Mouse (Mus musculus) cortical plate, adult 2 months (tissue): ENCODE data around the gene Kif17. TPM values are rescaled to one million over a fixed set of nuclear protein-coding genes. Genes with fewer than 3 reads are reported as not detected.

ENCODE experiments used
- H3K27ac ChIP-seq: fragments of 200-500 bp; 2 replicates; pipeline ENCODE4 v1.5.1; 2012; ENCODE audit warnings: low read length, control low read depth, inconsistent platforms; ENCODE audit not compliant: insufficient read depth
- H3K4me1 ChIP-seq: fragments of 200-500 bp; 2 replicates; pipeline ENCODE4 v1.6.1; 2011; ENCODE audit warnings: low read length; ENCODE audit not compliant: control insufficient read depth, insufficient read depth
- H3K4me3 ChIP-seq: fragments of 200-500 bp; 2 replicates; pipeline ENCODE4 v1.5.1; 2011; ENCODE audit warnings: mild to moderate bottlenecking, low read length, control low read depth; ENCODE audit not compliant: insufficient read depth
- CTCF ChIP-seq: fragments of 200-500 bp; IDR thresholded peaks from 2 replicates; pipeline ENCODE4 v1.5.1; 2011; ENCODE audit warnings: mild to moderate bottlenecking, control low read depth, low read length; ENCODE audit not compliant: insufficient read depth; ENCODE audit errors: extremely low read depth
- POLR2A ChIP-seq: fragments of 200-500 bp; IDR thresholded peaks from 2 replicates; pipeline ENCODE4 v1.6.1; 2011; ENCODE audit warnings: mild to moderate bottlenecking, low read length, control low read depth; ENCODE audit not compliant: insufficient read depth; ENCODE audit errors: extremely low read depth
- polyA plus RNA-seq: library from polyadenylated mRNA; depleted of rRNA; stranded (reverse); fragments of >200 nt; gene quantifications from 2 replicates; pipeline ENCODE4 v1.2.3, GENCODE M21; 2012

Kif17 gene
- polyA plus RNA-seq, 1 experiment: 28.7 TPM

DNA sequence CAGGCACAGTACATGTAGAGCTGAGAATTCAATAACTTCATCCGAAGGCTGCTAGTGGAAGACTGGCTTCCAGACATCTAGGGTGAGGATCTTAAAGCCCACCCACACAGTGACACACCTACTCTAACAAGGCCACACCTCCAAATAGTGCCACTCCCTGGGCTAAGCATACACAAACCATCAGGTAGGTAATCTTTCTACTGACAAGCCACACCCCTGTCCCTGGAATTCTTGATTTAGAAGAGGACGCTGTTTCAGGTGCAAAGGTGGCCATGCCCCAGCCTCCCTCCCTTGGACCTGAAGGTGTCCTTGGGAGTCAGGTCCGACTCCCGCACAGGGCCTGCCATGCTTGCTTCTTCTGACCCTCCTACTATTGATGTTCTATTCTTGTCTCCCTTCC, 82.9 kb downstream of the Kif17 start:
- Histone ChIP-seq H3K4me1 (no peaks in the 10 kb centered on the region), H3K27ac (no peak overlapping the region), H3K4me3 (no peak overlapping the region)
- TF ChIP-seq POLR2A: no peak

DNA sequence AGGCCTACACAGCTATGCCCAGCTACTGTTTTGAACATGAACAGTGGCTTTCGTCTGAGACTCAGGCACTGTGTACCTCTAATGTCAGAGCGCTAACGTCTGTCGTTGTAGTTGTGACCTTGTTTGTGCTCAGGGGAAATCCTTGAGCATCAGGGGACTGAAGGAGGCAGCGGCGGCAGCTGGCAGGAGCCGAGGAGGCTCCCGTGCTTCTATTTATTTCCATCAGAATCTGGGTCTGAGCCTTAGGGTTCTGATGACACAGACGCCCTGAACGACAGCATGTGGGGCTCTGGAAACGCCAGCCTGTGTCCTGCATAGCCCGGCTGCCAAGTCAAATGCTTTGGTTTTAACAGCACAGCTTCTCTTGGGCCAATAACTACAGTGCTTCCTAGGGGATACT, 84.8 kb downstream of the Kif17 start:
- TF ChIP-seq POLR2A (no peak), CTCF (no peak)
- Histone ChIP-seq H3K27ac (no peak overlapping the region), H3K4me1 (no peaks in the 10 kb centered on the region), H3K4me3 (no peak overlapping the region)

DNA sequence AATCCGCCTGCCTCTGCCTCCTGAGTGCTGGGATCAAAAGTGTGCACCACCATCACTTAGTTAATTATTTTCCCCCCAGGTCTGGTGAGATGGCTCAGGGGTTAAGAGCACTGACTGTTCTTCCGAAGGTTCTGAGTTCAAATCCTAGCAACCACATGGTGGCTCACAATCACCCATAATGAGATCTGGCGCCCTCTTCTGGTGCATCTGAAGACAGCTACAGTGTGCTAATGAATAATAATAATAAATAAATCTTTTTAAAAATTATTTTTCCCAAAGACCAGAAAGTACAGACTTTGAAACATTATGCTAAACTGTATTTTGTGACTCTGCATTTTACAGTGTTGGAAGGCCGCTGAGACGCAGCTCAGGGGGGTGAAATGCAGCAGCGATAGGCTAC, 85.4 kb downstream of the Kif17 start:
- no peak overlapping the region for H3K27ac ChIP-seq
- H3K4me3 ChIP-seq: no peak overlapping the region
- H3K4me1 ChIP-seq: no peaks in the 10 kb centered on the region
- TF ChIP-seq POLR2A (no peak), CTCF (no peak)

DNA sequence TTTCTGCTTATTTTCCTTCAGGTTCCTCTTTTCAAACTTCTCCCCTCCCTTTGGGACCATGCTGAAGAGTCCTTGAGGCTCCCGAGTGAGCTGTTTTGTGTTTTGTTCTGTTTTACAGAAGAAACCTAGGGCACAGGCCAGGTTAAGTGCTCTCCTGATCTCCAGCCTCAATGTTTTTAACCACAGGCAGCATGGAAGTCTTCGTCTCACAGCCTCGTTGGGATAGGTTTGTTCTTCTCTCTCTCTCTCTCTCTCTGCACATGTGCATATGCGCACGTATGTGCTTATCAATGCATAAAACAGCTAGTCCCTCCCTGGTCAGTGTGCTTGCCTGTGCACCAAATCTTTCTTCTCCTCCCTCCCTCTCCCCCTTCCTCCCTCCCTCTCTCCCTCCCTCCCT, 86.6 kb downstream of the Kif17 start:
- no peak overlapping the region for H3K27ac ChIP-seq
- H3K4me3 ChIP-seq: no peak overlapping the region
- TF ChIP-seq CTCF (no peak), POLR2A (no peak)
- H3K4me1 ChIP-seq: no peaks in the 10 kb centered on the region

DNA sequence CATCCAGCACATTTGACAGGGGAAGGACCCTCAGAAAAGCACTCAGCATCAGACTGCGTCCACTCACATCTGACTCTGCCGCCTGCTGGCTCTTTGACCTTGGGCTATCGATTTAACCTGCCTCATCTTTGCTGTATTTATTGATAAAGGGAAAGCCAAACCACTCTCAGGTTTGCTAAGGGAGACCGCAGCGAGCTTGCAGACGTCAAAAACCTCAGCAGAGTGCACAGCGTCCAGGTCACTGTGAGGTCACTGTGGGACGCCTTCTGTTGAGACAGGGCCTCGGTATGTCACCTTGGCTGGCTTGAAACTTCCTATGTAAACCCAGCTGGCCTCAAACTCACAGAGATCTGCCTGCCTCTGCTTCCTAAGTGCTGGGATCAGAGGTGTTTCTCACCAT, 87.1 kb downstream of the Kif17 start:
- no peak for TF ChIP-seq CTCF
- Histone ChIP-seq H3K4me3 (no peak overlapping the region), H3K27ac (no peak overlapping the region), H3K4me1 (no peaks in the 10 kb centered on the region)

DNA sequence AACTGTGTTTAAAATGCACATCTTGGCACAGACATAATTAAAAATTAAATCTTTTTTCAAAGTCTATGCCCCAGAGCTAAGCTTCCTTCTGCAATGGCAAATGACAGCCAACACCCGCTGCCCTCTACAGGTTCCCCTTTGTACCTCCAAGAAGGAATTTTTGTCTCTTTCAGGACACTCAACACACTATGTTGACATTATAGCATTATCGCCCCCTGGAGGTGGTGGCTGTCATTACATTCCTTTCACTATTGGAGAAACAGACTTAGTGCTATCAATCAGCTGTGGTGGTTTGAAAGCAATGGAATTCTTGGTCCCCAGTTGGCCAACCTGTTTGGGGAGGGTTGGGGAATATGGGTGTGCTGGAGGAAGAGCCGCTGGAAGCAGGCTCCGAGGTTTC, 89.7 kb downstream of the Kif17 start:
- Histone ChIP-seq H3K27ac (no peak overlapping the region), H3K4me1 (no peaks in the 10 kb centered on the region), H3K4me3 (no peak overlapping the region)
- peak; percentile 53; the same call in 1 of the 2 replicates for TF ChIP-seq CTCF
- no peak for TF ChIP-seq POLR2A

DNA sequence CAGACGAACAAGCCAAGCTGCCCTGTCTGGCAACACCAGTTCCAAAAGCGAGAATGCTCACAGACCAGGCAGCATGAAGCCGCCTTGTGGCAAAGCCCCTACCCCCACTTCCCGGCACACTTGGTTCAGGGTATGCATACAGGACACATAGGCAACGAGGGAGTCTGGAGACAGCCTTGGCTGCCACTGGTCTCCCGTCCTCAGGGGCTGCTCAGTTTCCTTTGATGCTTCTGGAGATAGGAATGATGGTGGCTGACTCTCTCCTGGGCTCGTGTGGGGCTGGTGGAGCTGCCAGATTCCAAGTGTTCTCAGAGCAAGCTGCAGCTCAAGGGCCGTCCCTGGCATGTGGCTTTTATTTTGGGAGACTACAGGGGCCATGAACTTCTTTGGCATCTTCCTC, 91.2 kb downstream of the Kif17 start:
- Histone ChIP-seq H3K4me3 (no peak overlapping the region), H3K4me1 (no peaks in the 10 kb centered on the region), H3K27ac (no peak overlapping the region)
- no peak for TF ChIP-seq POLR2A
- TF ChIP-seq CTCF: no peak

DNA sequence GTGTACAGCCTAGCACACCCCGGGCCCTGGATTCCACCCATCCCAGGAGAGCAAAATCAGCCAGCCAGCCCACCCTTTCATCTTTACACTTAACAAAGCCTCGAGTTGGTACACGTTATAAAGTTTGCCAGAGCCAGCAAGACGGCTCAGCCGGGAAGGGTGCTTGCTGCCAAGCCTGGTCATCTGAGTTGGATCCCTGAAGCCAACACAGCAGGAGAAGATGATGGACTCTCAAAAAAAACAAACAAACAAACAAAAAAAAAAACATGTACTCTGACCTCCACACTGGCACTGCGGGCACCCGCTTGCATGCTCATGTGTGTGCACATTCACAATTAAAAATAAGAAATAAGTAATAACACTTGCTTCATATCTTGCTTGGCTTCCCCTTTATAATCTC, 91.8 kb downstream of the Kif17 start:
- TF ChIP-seq CTCF (no peak), POLR2A (no peak)
- Histone ChIP-seq H3K4me3 (no peak overlapping the region), H3K27ac (no peak overlapping the region), H3K4me1 (no peaks in the 10 kb centered on the region)

DNA sequence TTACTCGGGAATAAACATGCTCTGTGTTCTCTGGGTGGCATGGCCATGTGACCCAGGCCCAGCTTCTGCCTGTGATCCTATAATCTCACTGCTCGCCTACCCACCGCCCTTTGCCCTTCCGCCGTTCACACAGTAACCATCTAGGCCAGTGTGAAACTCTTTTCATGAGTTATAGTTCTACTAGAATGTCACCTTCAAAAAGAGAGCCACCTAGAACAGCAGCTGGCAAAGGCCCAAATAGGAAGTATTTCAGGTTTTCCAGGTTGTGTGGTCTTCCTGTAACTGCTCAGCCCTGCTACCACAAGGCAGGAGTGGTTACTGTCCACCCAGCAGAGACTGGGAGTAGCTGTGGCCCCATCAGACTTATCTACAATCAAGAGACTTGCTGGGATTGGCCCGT, 92.5 kb downstream of the Kif17 start:
- TF ChIP-seq POLR2A (no peak), CTCF (no peak)
- Histone ChIP-seq H3K27ac (no peak overlapping the region), H3K4me3 (no peak overlapping the region), H3K4me1 (no peaks in the 10 kb centered on the region)

DNA sequence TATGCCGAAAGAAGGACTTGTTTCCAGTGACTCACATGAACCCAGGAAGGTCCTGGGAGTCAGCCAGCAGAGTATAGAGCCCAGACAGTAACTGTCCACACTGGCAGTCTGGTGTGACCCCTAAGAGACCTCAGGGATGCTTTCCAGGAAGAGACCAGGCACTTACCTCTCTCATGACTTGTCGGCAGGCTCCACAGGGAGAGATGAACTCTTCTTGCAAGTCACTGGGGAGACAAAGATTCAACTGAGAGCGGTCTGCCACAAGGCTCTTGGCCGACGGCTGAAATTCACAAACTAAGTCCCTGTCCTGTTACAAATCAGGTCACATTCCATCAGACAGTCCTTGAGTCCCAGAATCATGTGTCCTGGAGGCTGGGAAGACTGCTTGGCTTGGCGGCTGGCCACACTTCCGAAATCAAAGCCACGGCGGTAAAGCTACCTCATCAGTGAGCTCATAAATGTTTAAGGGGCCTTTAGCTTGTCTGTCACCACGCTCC, 93.2 kb downstream of the Kif17 start:
- Histone ChIP-seq H3K4me3 (no peak overlapping the region), H3K27ac (no peak overlapping the region), H3K4me1 (no peaks in the 10 kb centered on the region)
- TF ChIP-seq CTCF (no peak), POLR2A (no peak)

DNA sequence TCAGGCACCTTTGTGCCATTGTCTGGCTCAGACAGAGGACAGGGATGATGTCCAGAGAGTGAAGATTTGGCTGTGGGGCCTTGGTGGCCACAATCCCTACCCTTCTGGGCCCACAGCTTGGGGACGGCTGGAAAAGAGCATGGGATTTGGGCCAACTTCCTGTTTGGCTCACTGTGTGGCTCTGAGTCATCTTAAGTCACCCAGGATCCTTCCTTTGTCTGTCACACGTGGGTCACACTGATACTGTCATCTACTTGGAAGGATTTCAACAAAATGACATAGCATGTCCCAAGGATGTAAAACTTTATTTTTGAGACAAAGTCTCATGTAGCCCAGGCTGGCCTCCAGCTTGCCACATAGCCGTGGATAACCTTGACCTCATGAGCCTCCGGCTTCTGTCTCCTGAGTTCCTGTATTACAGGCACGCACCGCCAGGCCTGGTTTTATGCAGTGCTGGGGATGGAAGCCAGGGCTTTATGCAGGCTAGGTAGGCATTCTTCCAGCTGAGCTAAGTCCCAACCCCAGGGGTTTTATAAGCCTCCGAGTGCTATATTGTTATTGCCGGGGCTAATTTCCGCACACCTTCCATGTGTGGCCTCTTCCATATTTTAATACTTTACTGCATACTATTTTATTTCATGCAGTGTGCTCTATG, 94.8 kb downstream of the Kif17 start:
- Histone ChIP-seq H3K4me3 (no peak overlapping the region), H3K4me1 (no peaks in the 10 kb centered on the region), H3K27ac (no peak overlapping the region)
- TF ChIP-seq POLR2A: no peak
- TF ChIP-seq CTCF: no peak
